8 mouse cellular contexts compared by ENCODE assay signal in genomic region chr16:91009942-91010529, GRCm38 (mm10). TPM values are rescaled to one million over a fixed set of nuclear protein-coding genes. Genes with fewer than 3 reads are reported as not detected.
DNase-seq lines count a peak whose midpoint lies in the region; ATAC-seq and TF ChIP-seq lines count a peak whose summit lies in the region.

No protein-coding gene starts in this region.

- H3K4me1 ChIP-seq in heart, adult 2 months (ENCODE audit: control insufficient read depth, insufficient read depth, low read length) = peaks cover 3% of the 10 kb centered on the region; the same call in 1 of the 2 replicates
- peaks cover 5% of the 10 kb centered on the region for H3K4me1 ChIP-seq in cerebellum, adult 2 months (ENCODE audit: control insufficient read depth, insufficient read depth, low read length)
- H3K4me1 ChIP-seq in forebrain, postnatal 0 days (ENCODE audit: insufficient read depth) = peaks cover 7% of the 10 kb centered on the region; the same call in 1 of the 2 replicates
- peaks cover 47% of the 10 kb centered on the region for H3K4me1 ChIP-seq in liver, embryonic 12.5 days

- TF ChIP-seq POLR2A in heart, adult 2 months (IDR thresholded peaks at IDR 0.05; ENCODE audit: insufficient read depth, low read depth, low read length) = no peak
- no peak for TF ChIP-seq POLR2A in cerebellum, adult 2 months (IDR thresholded peaks at IDR 0.05; ENCODE audit: borderline replicate concordance, insufficient read depth, low read length)

- H3K9me3 ChIP-seq in forebrain, postnatal 0 days (ENCODE audit: low read length) = no peaks in the 10 kb centered on the region
- no peaks in the 10 kb centered on the region for H3K9me3 ChIP-seq in liver, embryonic 12.5 days (replicated peaks)

- intact Hi-C loops in heart, adult 2 months (cut with DNase I) = loop anchor here (5.0 kb wide), 1 partner anchor 73 kb away; the partner anchor contains the start of gene Cfap298

- peaks cover 3% of the 10 kb centered on the region for H3K79me2 ChIP-seq in heart, adult 2 months (replicated peaks; ENCODE audit: control insufficient read depth, insufficient read depth, low read length)
- peaks cover 15% of the 10 kb centered on the region for H3K79me2 ChIP-seq in C2C12 (ENCODE audit: control insufficient read depth, insufficient read depth)

- no peaks in the 10 kb centered on the region for H3K27me3 ChIP-seq in heart, adult 2 months (ENCODE audit: control insufficient read depth, insufficient read depth, low read length)
- no peaks in the 10 kb centered on the region for H3K27me3 ChIP-seq in C2C12 (ENCODE audit: control insufficient read depth, insufficient read depth, insufficient read length)
- H3K27me3 ChIP-seq in cerebellum, adult 2 months (ENCODE audit: control insufficient read depth, insufficient read depth, low read length) = no peaks in the 10 kb centered on the region
- H3K27me3 ChIP-seq in forebrain, postnatal 0 days (ENCODE audit: insufficient read depth, low read length) = no peaks in the 10 kb centered on the region
- H3K27me3 ChIP-seq in liver, embryonic 12.5 days (replicated peaks) = no peaks in the 10 kb centered on the region

- no peak for TF ChIP-seq EP300 in heart, adult 2 months (IDR thresholded peaks at IDR 0.05; ENCODE audit: insufficient read depth, low read depth, low read length)

- peak in 1 of 2 experiments; percentile 24 for DNase-seq in heart, adult 2 months
- DNase-seq in heart, postnatal 4 days = no peak
- DNase-seq in cerebellum, adult 2 months = peak; percentile 29 to 32
- peak; percentile 59 for DNase-seq in forebrain, postnatal 0 days
- peak; percentile 16 for DNase-seq in right cerebral cortex, postnatal 4 days
- DNase-seq in adrenal gland, postnatal 36 days = no peak

- no peaks in the 10 kb centered on the region for H3K36me3 ChIP-seq in heart, adult 2 months (ENCODE audit: control insufficient read depth, insufficient read depth, low read length)
- peaks cover 19% of the 10 kb centered on the region for H3K36me3 ChIP-seq in C2C12 (ENCODE audit: control insufficient read depth, insufficient read depth)
- peaks cover 12% of the 10 kb centered on the region for H3K36me3 ChIP-seq in forebrain, postnatal 0 days (ENCODE audit: insufficient read depth)
- peaks cover 25% of the 10 kb centered on the region for H3K36me3 ChIP-seq in liver, embryonic 12.5 days

- 6% methylated on average over 19 of the region's 19 CpGs for WGBS in heart, adult 2 months
- WGBS in cerebellum, adult 2 months = under 1% methylated on average over 19 of the region's 19 CpGs
- 1% methylated on average over 19 of the region's 19 CpGs for WGBS in forebrain, postnatal 0 days
- WGBS in liver, embryonic 12.5 days (ENCODE audit: insufficient replicate concordance) = 4% methylated on average over 19 of the region's 19 CpGs

- peak overlapping the region; percentile 94 for H3K9ac ChIP-seq in heart, adult 2 months (ENCODE audit: low read depth, low read length)
- H3K9ac ChIP-seq in forebrain, postnatal 0 days = peak overlapping the region; percentile 85
- H3K9ac ChIP-seq in liver, embryonic 12.5 days = peak overlapping the region; percentile 99

- H3ac ChIP-seq in C2C12 (ENCODE audit: control insufficient read depth, insufficient read length, low read depth) = peak overlapping the region; percentile 99

- H3K27ac ChIP-seq in heart, adult 2 months = peak overlapping the region; percentile 94
- H3K27ac ChIP-seq in cerebellum, adult 2 months (ENCODE audit: insufficient read depth, low read length) = peak overlapping the region; percentile 88; the same call in 1 of the 2 replicates
- H3K27ac ChIP-seq in forebrain, postnatal 0 days (ENCODE audit: low read depth, low read length) = peak overlapping the region; percentile 97
- H3K27ac ChIP-seq in liver, embryonic 12.5 days = peak overlapping the region; percentile 94

- H3K4me2 ChIP-seq in forebrain, postnatal 0 days (ENCODE audit: low read depth) = peak overlapping the region; percentile 74
- peak overlapping the region; percentile 95 for H3K4me2 ChIP-seq in liver, embryonic 12.5 days

- ATAC-seq in forebrain, postnatal 0 days = no peak
- no peak for ATAC-seq in liver, embryonic 12.5 days

- peaks cover 3% of the 10 kb centered on the region for H3K79me3 ChIP-seq in C2C12 (ENCODE audit: low read depth)

- no peak for TF ChIP-seq CTCF in heart, adult 2 months (IDR thresholded peaks at IDR 0.05)
- no peak for TF ChIP-seq CTCF in C2C12 (IDR thresholded peaks at IDR 0.05; ENCODE audit: control insufficient read depth, insufficient read depth, insufficient read length)
- TF ChIP-seq CTCF in cerebellum, adult 2 months (IDR thresholded peaks at IDR 0.05; ENCODE audit: borderline replicate concordance, insufficient read depth, low read depth, low read length) = no peak
- no peak for TF ChIP-seq CTCF in forebrain, postnatal 0 days (IDR thresholded peaks at IDR 0.05; ENCODE audit: low read depth)

- peak overlapping the region; percentile 99 for H3K4me3 ChIP-seq in heart, adult 2 months
- H3K4me3 ChIP-seq in C2C12 (ENCODE audit: insufficient read depth, poor library complexity, severe bottlenecking) = peak overlapping the region; percentile 85
- H3K4me3 ChIP-seq in cerebellum, adult 2 months (replicated peaks; ENCODE audit: insufficient read depth, low read depth, low read length) = peak overlapping the region; percentile 73
- H3K4me3 ChIP-seq in forebrain, postnatal 0 days (ENCODE audit: low read depth, low read length) = peak overlapping the region; percentile 85
- H3K4me3 ChIP-seq in liver, embryonic 12.5 days = peak overlapping the region; percentile 98

TF ChIP-seq in C2C12, 6 proteins besides CTCF, POLR2A, EP300 and RAD21:
- TF ChIP-seq MYOD1 (IDR thresholded peaks at IDR 0.05; ENCODE audit: control insufficient read depth, insufficient read length, low read depth) = no peak
- no peak for TF ChIP-seq FOSL1 (IDR thresholded peaks at IDR 0.05; ENCODE audit: insufficient read depth, low read length, poor library complexity, severe bottlenecking)
- TF ChIP-seq MYOG (IDR thresholded peaks at IDR 0.05; ENCODE audit: control insufficient read depth, extremely low read depth, insufficient read length) = no peak
- no peak for TF ChIP-seq MAX (IDR thresholded peaks at IDR 0.05)
- no peak for TF ChIP-seq CEBPB (IDR thresholded peaks at IDR 0.05; ENCODE audit: low read depth)
- no peak for TF ChIP-seq USF1 (IDR thresholded peaks at IDR 0.05; ENCODE audit: low read depth)

RNA-seq across cellular contexts. Expression of gene Synj1, which starts 1.1 kb away (rescaled TPM):
- total RNA-seq in heart, adult 2 months (2021) = 10 to 100 TPM; 28.7 to 28.9 TPM
- polyA plus RNA-seq in heart, adult 2 months (2012; rRNA removed) = 21.2 and 23.4 TPM in 2 replicates
- 10 to 100 TPM; 29.2 to 32.6 TPM for total RNA-seq in heart, postnatal 4 days (2021)
- polyA plus RNA-seq in C2C12 (2012; fragmentation: generic; extraction: Trizol) = 11.3 TPM
- 151 and 159 TPM in 2 replicates for polyA plus RNA-seq in cerebellum, adult 2 months (2012; rRNA removed)
- 48.2 and 62.5 TPM in 2 replicates for total RNA-seq in forebrain, postnatal 0 days (2014; rRNA removed)
- polyA plus RNA-seq in forebrain, postnatal 0 days (2015; fragmentation: Nextera tagmentation; extraction: Ambion mirVana) = 24.8 and 38.0 TPM in 2 replicates
- polyA plus RNA-seq in liver, embryonic 12.5 days (2016; fragmentation: Nextera tagmentation; extraction: Ambion mirVana) = 19.8 and 20.5 TPM in 2 replicates
- total RNA-seq in adrenal gland, postnatal 36 days (2021) = 10 to 100 TPM; 43.0 to 61.4 TPM

RNA-seq across cellular contexts. Expression of gene Paxbp1, which starts 34.3 kb away (rescaled TPM):
- total RNA-seq in heart, adult 2 months (2021) = 10 to 100 TPM; 11.6 to 12.0 TPM
- 10.2 and 27.2 TPM in 2 replicates for polyA plus RNA-seq in heart, adult 2 months (2012; rRNA removed)
- 10 to 100 TPM; 31.9 to 36.7 TPM for total RNA-seq in heart, postnatal 4 days (2021)
- polyA plus RNA-seq in C2C12 (2012; fragmentation: generic; extraction: Trizol) = 6.1 TPM
- polyA plus RNA-seq in cerebellum, adult 2 months (2012; rRNA removed) = 155 and 168 TPM in 2 replicates
- 80.0 and 88.6 TPM in 2 replicates for total RNA-seq in forebrain, postnatal 0 days (2014; rRNA removed)
- polyA plus RNA-seq in forebrain, postnatal 0 days (2015; fragmentation: Nextera tagmentation; extraction: Ambion mirVana) = 10.3 and 19.5 TPM in 2 replicates
- 32.8 and 33.8 TPM in 2 replicates for polyA plus RNA-seq in liver, embryonic 12.5 days (2016; fragmentation: Nextera tagmentation; extraction: Ambion mirVana)
- total RNA-seq in adrenal gland, postnatal 36 days (2021) = 10 to 100 TPM; 44.3 to 62.3 TPM

Comparison
In these comparisons a context has a peak if more than half of its experiments do, and no peak if none do; other contexts are left out.
1. DNase-seq: peak in cerebellum, adult 2 months (2 of 2), forebrain, postnatal 0 days (single experiment) and right cerebral cortex, postnatal 4 days (single experiment); none in heart, postnatal 4 days (single experiment) and adrenal gland, postnatal 36 days (0 of 2).
2. Peak in every context shown above with its lines, with median percentiles within 50 percentile points of each other: H3K27ac ChIP-seq, H3K4me3 ChIP-seq and H3K9ac ChIP-seq.